Mouse (Mus musculus) spleen, embryonic (tissue): ENCODE data around the gene Trim39.

Source experiments
- CTCF ChIA-PET: fragments of 350-600 bp; sonication (Branson Sonifier 250); formaldehyde crosslinking; loops from one replicate; lab custom pipeline; 2022; lab: Charles Lee

Trim39 gene

DNA sequence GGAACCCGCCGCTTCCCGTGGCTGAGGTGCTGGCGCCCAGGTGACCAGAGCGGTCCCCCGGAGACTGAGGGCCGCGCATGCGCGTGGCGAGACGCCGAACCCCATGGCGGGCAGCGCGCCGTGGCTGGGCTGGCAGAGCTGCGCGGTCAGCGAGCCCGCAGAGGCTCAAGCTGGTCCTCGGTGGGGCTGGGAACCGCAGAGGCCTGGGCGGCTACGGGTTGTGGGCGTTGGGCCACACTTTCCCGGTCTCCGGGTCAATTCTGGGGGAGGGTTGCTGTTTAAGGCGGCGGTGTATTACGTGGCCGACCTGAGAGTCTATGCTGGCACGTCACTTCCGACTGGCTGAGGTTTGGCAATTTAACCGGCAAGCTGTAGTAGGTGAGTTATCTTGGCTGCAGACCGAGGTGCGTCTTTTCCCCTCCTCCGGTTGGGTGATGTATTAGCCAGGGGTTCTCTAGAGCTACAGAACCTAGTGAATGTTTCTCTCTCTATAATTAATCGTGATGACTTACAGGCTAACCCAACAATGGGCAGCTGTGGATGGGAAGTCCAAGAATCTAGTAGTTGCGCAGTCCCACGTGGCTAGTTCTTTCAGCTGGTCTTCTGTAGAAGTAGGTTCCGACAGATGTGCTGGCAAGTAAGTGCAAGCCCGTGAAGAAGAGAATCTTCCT, at the start of gene Trim39:
Gene Trim39, minus strand, starts transcription at position 662 of the 671 bp plus-strand sequence.
- CTCF ChIA-PET: interaction anchor here (0.5 to 0.9 kb wide), 2 partner anchors 10 to 275 kb away, joined by 3 read pairs; no protein-coding TSS in a partner anchor

DNA sequence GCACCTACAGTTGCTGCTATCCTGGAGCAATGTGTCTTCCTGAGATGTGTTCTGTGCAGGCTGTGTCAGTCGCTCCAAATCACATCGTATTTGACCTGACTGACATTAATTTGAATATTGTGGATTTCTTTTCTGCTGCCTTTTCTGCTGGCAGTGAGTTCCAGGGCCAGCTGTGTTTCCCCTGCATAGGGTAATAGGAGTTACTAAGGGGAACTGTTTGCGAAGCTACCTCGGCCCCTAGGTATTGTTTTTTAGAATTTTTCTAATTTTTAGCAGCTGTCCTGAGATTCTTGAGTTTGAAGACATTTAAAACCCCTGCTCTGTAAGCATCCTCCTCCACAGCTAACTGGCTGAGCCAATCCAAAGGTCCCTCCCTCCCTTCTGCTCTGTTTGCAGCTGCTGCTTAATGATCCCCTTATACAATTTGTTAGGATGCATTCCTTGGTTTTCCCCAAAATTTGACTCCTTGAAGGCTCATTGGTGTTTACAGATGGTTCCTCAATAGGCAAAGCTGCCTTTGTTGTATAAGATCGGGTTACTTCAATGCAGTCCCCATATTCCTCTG, 43.7 kb upstream of the Trim39 start:
- CTCF ChIA-PET: interaction anchor here (0.7 kb wide), 1 partner anchor 520 kb away, joined by 6 read pairs; no protein-coding TSS in a partner anchor

- CTCF ChIA-PET: no interaction called here
Observed at GRCm38 (mm10) chr17:36315041-36315688, 43.1 kb upstream of the Trim39 start.

GRCm38 (mm10) chr17:36314511-36314910, 42.5 kb upstream of the Trim39 start:
- CTCF ChIA-PET: no interaction called here

GRCm38 (mm10) chr17:36309293-36309692, 37.2 kb upstream of the Trim39 start:
- CTCF ChIA-PET: interaction anchor here (0.6 kb wide), 1 partner anchor 19 kb away, joined by 4 read pairs; no protein-coding TSS in a partner anchor

- CTCF ChIA-PET: interaction anchor here (0.6 kb wide), 1 partner anchor 20 kb away, joined by 4 read pairs; no protein-coding TSS in a partner anchor
Observed at GRCm38 (mm10) chr17:36308855-36309254, 36.8 kb upstream of the Trim39 start.

GRCm38 (mm10) chr17:36286390-36286789, 14.3 kb upstream of the Trim39 start, which contains the start of gene H2-M10.2:
Gene H2-M10.2, minus strand, starts transcription at chr17:36286490.
- CTCF ChIA-PET: no interaction called here

DNA sequence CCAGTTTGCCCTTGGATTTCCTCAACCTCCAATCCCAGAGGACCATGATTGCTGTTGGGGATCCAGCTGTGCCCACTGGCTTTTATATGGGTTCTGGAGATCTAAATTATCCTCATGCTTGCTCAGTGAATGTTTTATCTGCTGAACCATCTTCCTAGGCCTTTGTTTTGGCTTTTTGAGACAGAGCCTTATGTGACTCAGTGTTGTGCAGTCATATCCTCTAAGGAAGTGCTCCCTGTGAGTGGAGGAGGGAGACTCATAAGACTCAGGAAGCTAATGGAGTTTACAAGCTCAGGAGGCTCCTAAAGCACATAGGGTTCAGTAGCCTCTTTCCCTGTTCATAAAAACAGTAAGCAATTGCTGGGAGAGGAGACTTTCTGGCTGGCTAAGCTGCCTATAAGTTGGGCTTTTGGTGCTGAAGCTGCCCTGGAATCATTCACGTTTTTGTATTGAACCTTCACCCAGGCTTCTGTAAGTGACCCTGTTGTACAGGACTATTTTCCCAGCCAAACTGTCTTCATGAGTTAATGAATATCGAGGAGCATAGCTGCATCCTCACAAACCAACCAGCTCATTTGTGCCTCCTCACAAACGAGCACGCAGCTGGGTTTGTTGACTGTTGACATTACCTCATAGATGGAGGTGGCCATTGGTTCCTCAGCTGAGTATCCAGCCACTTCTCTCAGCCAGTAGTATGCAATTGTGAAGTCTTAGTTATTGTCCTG, 9.6 kb upstream of the Trim39 start:
- CTCF ChIA-PET: no interaction called here

GRCm38 (mm10) chr17:36274776-36275175, 2.7 kb upstream of the Trim39 start:
- CTCF ChIA-PET: interaction anchor here (0.6 to 0.9 kb wide), 2 partner anchors 10 to 47 kb away, joined by 3 to 5 read pairs; no protein-coding TSS in a partner anchor

GRCm38 (mm10) chr17:36273796-36274195, 1.7 kb upstream of the Trim39 start:
- CTCF ChIA-PET: no interaction called here

DNA sequence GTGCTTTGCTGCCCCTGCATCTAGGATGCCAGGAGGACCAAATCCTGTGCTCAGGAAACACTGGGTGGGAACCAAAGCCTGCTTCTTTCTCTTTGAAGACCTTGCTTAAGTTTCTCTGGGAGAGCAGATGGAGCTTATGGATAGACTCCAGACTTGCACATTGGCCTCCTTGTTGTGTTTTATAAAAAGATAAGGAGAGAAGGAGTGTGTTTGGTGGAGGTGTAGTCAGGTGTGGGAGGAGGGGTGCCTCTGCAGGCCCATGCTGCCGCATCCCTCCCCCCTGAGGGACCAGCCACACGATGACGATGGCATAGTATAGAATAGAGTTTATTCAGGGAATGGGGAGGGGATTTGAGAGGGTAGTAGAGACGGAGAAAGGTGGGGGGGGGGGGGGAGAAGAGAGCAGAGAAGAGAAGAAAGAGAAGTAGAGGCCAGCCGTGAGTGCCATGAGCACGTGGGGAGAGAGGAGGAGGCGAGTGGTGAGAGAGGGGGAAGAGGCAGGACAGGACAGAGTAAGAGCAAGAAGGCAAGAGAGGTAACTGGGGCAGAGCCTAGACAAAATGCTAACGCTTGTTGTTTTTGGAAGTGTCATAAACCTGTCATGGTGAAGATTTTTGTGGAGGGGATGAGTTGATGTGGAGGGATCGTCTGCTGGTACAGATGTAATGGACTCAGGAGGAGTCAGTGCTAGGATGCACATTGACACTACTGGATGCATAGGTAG, 758 bp upstream of the Trim39 start:
- CTCF ChIA-PET: no interaction called here

DNA sequence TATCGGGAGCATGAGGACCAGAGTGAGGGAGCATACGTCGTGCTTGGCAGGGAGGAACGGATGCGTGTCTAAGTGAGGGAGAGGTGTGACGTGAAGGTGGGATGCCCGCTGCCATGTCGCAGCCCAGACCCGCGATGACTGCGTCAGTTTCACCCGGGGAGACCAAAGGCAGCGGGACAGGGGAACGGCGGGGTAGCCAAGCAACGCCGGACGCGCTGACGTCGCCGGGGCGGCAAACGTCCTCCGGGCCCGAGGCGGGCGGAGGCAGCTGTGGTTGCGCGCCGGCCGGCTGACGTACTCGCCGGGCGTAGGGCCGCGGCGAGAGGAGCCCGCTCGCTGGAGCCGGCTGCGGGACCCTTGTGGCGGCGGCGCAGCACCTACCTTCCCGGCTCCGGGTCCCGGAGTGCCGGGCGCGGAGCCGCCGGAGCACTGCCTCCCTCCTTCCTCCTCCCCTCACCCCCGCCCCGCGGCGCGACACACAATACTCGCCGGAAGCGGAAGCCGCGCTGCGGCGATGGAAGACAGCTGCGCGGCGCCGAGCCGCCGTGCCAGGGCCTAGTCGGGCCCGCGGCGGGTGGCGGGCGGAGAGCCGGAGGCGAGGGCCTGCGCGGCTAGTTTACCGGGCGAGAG, 976 bp downstream of the Trim39 start:
- CTCF ChIA-PET: interaction anchor here (0.9 kb wide), 1 partner anchor 10 kb away, joined by 3 read pairs; no protein-coding TSS in a partner anchor

DNA sequence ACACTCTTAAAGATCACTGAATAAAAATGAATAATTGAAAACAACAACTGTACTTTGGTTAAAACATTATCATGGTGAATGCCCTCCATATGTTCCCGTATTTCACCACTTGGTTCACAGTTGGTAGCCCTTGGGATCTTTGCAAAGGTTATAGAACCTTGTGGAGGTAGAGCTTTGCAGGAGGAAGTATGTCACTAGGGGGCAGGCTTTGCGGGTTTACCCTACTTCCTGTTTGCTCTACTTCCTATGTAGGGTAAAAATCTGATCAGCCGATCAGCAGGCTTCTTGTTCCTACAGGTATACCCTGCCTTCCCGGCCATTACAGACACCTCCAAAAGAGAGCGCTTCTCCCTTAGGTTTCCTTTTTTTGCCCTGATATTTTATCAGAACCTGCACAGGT, 6.2 kb downstream of the Trim39 start:
- CTCF ChIA-PET: interaction anchor here (2.0 kb wide), 1 partner anchor 8 kb away, joined by 4 read pairs; the partner anchor contains the start of gene Rpp21

GRCm38 (mm10) chr17:36264273-36264925, 7.6 kb downstream of the Trim39 start:
- CTCF ChIA-PET: interaction anchor here (0.8 kb wide), 1 partner anchor 10 kb away, joined by 5 read pairs; no protein-coding TSS in a partner anchor

GRCm38 (mm10) chr17:36261511-36262166, 10.4 kb downstream of the Trim39 start:
- CTCF ChIA-PET: interaction anchor here (1.1 kb wide), 1 partner anchor 10 kb away, joined by 3 read pairs; the partner anchor contains the start of gene Trim39

DNA sequence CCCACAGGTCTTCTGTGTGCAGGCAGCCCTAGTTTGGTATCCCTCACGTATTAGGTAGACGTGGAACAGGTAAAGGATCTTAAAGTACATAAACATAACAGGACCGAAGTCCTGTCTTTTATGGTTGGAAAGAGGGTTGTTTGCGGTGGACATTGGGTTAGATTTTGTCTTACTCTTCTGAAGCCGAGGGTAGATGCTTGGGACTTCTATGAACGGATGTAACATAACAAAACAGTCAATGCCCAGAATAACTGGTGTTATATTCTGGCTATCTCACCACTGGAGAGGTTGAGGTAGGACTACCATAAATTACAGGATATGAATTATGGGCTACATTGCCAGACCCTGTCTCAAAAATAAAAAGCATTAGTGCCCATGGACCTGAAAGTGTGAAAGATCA, 14.1 kb downstream of the Trim39 start, which contains the start of gene Rpp21:
Gene Rpp21, minus strand, starts transcription at position 101 of the 400 bp plus-strand sequence.
- CTCF ChIA-PET: interaction anchor here (1.4 kb wide), 1 partner anchor 9 kb away, joined by 4 read pairs; no protein-coding TSS in a partner anchor

DNA sequence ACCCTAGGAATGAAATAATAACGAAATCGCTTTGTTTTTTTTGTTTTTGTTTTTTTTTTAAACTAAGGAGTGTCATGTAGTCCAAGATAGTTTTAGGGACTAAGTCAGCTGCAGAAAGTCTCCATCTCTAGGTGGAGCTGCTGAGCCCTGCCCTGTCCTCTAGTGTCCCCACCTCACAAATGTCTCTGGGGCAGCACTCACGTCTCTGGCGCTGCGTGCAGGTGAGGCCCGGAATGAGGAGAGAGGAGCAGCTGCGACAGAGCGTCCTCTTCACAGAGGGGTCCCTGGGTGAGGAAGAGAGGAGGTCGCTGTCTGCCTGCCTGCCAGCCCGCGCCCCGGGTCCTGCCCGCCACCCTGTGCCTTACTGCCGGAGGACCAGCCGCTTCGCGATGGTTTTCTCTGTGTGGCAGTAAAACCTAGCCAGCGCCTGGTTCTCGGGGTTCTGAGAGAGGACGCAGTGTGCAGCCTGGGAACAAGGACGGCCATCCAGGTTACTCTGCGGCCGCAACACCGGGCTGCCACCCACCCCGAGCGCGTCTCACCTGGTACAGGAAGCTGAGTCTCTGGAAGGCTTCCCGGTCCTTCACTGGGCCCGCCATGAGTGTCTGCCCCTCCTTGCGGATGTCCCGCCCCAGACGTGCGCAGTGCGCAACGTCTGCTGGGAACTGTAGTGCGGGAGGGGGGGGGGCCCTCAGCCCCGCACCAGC, 14.7 kb downstream of the Trim39 start:
- CTCF ChIA-PET: interaction anchor here (1.4 kb wide), 1 partner anchor 10 kb away, joined by 4 read pairs; no protein-coding TSS in a partner anchor

DNA sequence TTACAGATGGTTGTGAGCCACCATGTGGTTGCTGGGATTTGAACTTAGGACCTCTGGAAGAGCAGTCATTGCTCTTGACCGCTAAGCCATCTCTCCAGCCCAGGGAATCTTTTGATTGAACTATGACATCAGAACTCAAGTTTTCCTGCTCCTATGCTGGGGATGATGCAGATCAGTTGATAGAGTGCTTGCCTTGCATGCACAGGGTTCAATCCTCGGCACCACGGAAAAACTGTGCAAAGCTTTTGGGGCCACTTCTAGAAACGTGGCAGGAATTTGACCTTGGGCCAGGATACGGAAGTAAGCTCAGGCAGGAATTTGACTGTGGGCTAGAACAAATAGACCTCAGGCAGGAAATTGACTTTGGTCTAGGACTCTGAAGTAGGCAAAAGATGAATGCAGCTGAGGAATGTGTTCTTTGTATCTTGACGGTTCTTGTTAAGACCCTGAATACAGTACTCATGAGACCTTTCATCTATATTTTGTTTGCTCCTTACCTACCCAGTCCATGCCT, 18.9 kb downstream of the Trim39 start:
- CTCF ChIA-PET: no interaction called here
